Mouse (Mus musculus) testis, adult 2 months (tissue): ENCODE measurements around the gene Med27.

Experiments
- CTCF ChIP-seq: fragments of 200-500 bp; IDR thresholded peaks from 2 replicates; pipeline ENCODE4 v1.5.1; 2012; ENCODE audit warnings: low read depth, mild to moderate bottlenecking, inconsistent platforms, low read length, moderate library complexity; ENCODE audit not compliant: control insufficient read depth, insufficient read depth, insufficient replicate concordance
- POLR2A ChIP-seq: fragments of 200-500 bp; IDR thresholded peaks from 2 replicates; pipeline ENCODE4 v1.6.1; 2012; ENCODE audit warnings: low read depth, mild to moderate bottlenecking, inconsistent platforms, low read length, moderate library complexity; ENCODE audit not compliant: control insufficient read depth

- TF ChIP-seq POLR2A = no peak
- TF ChIP-seq CTCF = no peak
These were observed 76.4 kb downstream of the Med27 start for GRCm38 (mm10) chr2:29423059-29423458.
